Mouse (Mus musculus): Measurements from ENCODE around the gene Gm3411. TPM values are rescaled to one million over a fixed set of nuclear protein-coding genes. Genes with fewer than 3 reads are reported as not detected.
"Not testable (repeated sequence)": the region's sequence is repeated elsewhere in the genome, so short reads cannot be mapped to it uniquely, and the experiment has no call there.

The Gm3411 gene
- polyA plus RNA-seq (2012; fragmentation: generic; extraction: Trizol), result not detected

GRCm38 (mm10) chr14:6286931-6287715, at the start of gene Gm3411:
Gene Gm3411 (minus strand): TSS chr14:6287250.
- not testable (repeated sequence) for H3K79me2 ChIP-seq (ENCODE audit: control insufficient read depth, insufficient read depth); H3K36me3 ChIP-seq (ENCODE audit: control insufficient read depth, insufficient read depth); H3K27me3 ChIP-seq (ENCODE audit: control insufficient read depth, insufficient read depth, insufficient read length); H3K4me2 ChIP-seq (ENCODE audit: low read depth); H3ac ChIP-seq (ENCODE audit: control insufficient read depth, insufficient read length); H3K4me3 ChIP-seq

- not testable (repeated sequence) for H3ac ChIP-seq (ENCODE audit: control insufficient read depth, insufficient read length); H3K4me2 ChIP-seq (ENCODE audit: low read depth); H3K27me3 ChIP-seq (ENCODE audit: control insufficient read depth, insufficient read depth, insufficient read length); H3K79me2 ChIP-seq (ENCODE audit: control insufficient read depth, insufficient read depth); H3K4me3 ChIP-seq; H3K36me3 ChIP-seq (ENCODE audit: control insufficient read depth, insufficient read depth)
Measured at GRCm38 (mm10) chr14:6304743-6305142, 17.7 kb upstream of the Gm3411 start, which contains the start of gene Gm21103. Gene Gm21103 (minus strand): TSS chr14:6304843.

GRCm38 (mm10) chr14:6219192-6219591, 67.9 kb downstream of the Gm3411 start, which contains the start of gene Gm21560:
Gene Gm21560 (minus strand): TSS chr14:6219292.
- H3K4me3 ChIP-seq; H3K36me3 ChIP-seq (ENCODE audit: control insufficient read depth, insufficient read depth); H3K79me2 ChIP-seq (ENCODE audit: control insufficient read depth, insufficient read depth); H3K4me2 ChIP-seq (ENCODE audit: low read depth); H3K27me3 ChIP-seq (ENCODE audit: control insufficient read depth, insufficient read depth, insufficient read length); H3ac ChIP-seq (ENCODE audit: control insufficient read depth, insufficient read length): not testable (repeated sequence)

Other genes with a start within 250 kb of the Gm3411 start
- not detected for gene Gm6337, start 229.0 kb downstream of the Gm3411 start, polyA plus RNA-seq (2012; fragmentation: generic; extraction: Trizol)
- gene Gm8206, start 193.3 kb downstream of the Gm3411 start, polyA plus RNA-seq (2012; fragmentation: generic; extraction: Trizol), result not detected
- not detected for gene Gm3468, start 178.6 kb downstream of the Gm3411 start, polyA plus RNA-seq (2012; fragmentation: generic; extraction: Trizol)
- gene Gm3476, start 161.4 kb downstream of the Gm3411 start, polyA plus RNA-seq (2012; fragmentation: generic; extraction: Trizol), result not detected
- not detected for gene Gm21560, start 68.0 kb downstream of the Gm3411 start, polyA plus RNA-seq (2012; fragmentation: generic; extraction: Trizol)
- not detected for gene Gm21103, start 17.6 kb upstream of the Gm3411 start, polyA plus RNA-seq (2012; fragmentation: generic; extraction: Trizol)
- gene Gm3618, start 56.4 kb upstream of the Gm3411 start, polyA plus RNA-seq (2012; fragmentation: generic; extraction: Trizol), result not detected
- gene Gm16440, start 103.1 kb upstream of the Gm3411 start, polyA plus RNA-seq (2012; fragmentation: generic; extraction: Trizol), result not detected
- not detected for gene Gm3591, start 125.2 kb upstream of the Gm3411 start, polyA plus RNA-seq (2012; fragmentation: generic; extraction: Trizol)
- not detected for gene Gm3594, start 157.4 kb upstream of the Gm3411 start, polyA plus RNA-seq (2012; fragmentation: generic; extraction: Trizol)

Measured in myocyte (in vitro differentiated cells).